Mouse (Mus musculus) brain, embryonic 14.5 days (tissue): ENCODE results near the gene Pcnx.

Experiments used
- CTCF ChIP-seq: fragments of 200-500 bp; IDR thresholded peaks from 2 replicates; pipeline ENCODE4 v1.5.1; 2012; ENCODE audit warnings: inconsistent platforms, mild to moderate bottlenecking, moderate library complexity, borderline replicate concordance; ENCODE audit not compliant: insufficient read depth, insufficient read length; ENCODE audit errors: extremely low read depth
- POLR2A ChIP-seq: fragments of 200-500 bp; IDR thresholded peaks from 2 replicates; pipeline ENCODE4 v1.6.1; 2012; ENCODE audit warnings: mild to moderate bottlenecking, inconsistent platforms, borderline replicate concordance; ENCODE audit not compliant: poor library complexity, insufficient read depth, insufficient read length, severe bottlenecking; ENCODE audit errors: extremely low read depth

DNA sequence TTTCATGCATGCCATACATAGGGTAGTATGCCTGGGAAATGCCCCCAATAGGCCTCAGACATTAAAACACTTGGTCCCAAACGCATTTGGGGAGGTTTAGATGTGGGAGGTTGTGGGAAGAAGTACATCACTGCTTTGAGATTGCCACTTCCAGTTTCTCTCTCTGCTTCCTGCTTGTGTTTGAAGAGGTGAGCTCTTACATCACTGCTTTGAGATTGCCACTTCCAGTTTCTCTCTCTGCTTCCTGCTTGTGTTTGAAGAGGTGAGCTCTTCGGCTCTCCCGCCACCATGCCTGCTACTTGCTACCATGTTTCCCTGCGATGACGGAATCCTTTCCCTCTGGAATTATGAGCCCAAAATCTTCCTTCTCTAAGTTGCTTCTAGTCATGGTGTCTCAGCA, 20.2 kb upstream of the Pcnx start:
- TF ChIP-seq CTCF: no peak
- no peak for TF ChIP-seq POLR2A
